ENCODE assay signal across 13 mouse cellular contexts in genomic region chr6:91510211-91510610, GRCm38 (mm10). TPM values are rescaled to one million over a fixed set of nuclear protein-coding genes. Genes with fewer than 3 reads are reported as not detected.
DNase-seq lines count a peak whose midpoint lies in the region.
"Had no signal": no experiment of that assay in that cellular context is flagged by ENCODE, and none has a peak within 500 bp of the region (broad histone marks: within the 10 kb centered on the region; RNA-seq: fewer than 3 reads in every experiment).

No protein-coding gene starts in this region.

- DNase-seq in kidney, postnatal 14 days = peak; percentile 33
- DNase-seq in kidney, adult 18-20 months = no peak
- DNase-seq in thymus, postnatal 4 days = peak; percentile 18
- DNase-seq in thymus, postnatal 25 days = no peak
- DNase-seq in R1 (ENCODE audit: low read depth, low spot score) = peak; percentile 50
- no peak for DNase-seq in cerebellum, adult 11 months
- DNase-seq in heart, postnatal 4 days = no peak
- DNase-seq: adrenal gland, postnatal 14 days; cerebellum, adult 18-20 months; cerebellum, adult 9-11 months; cerebellum, postnatal 36 days; forebrain, postnatal 0 days; gastrocnemius, postnatal 14 days had no signal

RNA-seq across cellular contexts. Expression of gene Xpc, which starts 5.5 kb away (rescaled TPM):
- 10 to 100 TPM in 1 of 2 experiments, 1 to 10 TPM in 1; 9.2 to 10.4 TPM for total RNA-seq in heart, postnatal 4 days (2021)

RNA-seq across cellular contexts. Expression of gene Lsm3, which starts 5.5 kb away (rescaled TPM):
- total RNA-seq in heart, postnatal 4 days (2021) = 100 to 1,000 TPM in 1 of 2 experiments, 10 to 100 TPM in 1; 96.0 to 101 TPM

RNA-seq across cellular contexts. Expression of gene Tmem43, which starts 36.7 kb away (rescaled TPM):
- total RNA-seq in heart, postnatal 4 days (2021) = 10 to 100 TPM; 21.3 to 24.4 TPM

RNA-seq across cellular contexts. Expression of gene Chchd4, which starts 36.9 kb away (rescaled TPM):
- total RNA-seq in heart, postnatal 4 days (2021) = 10 to 100 TPM; 19.3 to 19.8 TPM

Comparison
In these comparisons a context has a peak if more than half of its experiments do, and no peak if none do; other contexts are left out.
1. DNase-seq: peak in kidney, postnatal 14 days (single experiment), thymus, postnatal 4 days (single experiment) and R1 (single experiment); none in kidney, adult 18-20 months (single experiment), thymus, postnatal 25 days (single experiment), cerebellum, adult 11 months (single experiment) and heart, postnatal 4 days (single experiment).